Mouse (Mus musculus): ENCODE measurements around the gene Cpeb4.

GRCm38 (mm10) chr11:31833506-31833905, 38.5 kb upstream of the Cpeb4 start:
- TF ChIP-seq CTCF (IDR thresholded peaks at IDR 0.05; ENCODE audit: extremely low read depth, insufficient read length, insufficient replicate concordance, low read depth, low read length) (no peak), POLR2A (IDR thresholded peaks at IDR 0.05; ENCODE audit: low read depth, low read length) (no peak)
